Mouse (Mus musculus) liver, adult 2 months (tissue): ENCODE data around the gene Slc26a5. TPM values are rescaled to one million over a fixed set of nuclear protein-coding genes. Genes with fewer than 3 reads are reported as not detected.

Experiments
- DNase-seq: peaks from one replicate; pipeline ENCODE4 v3.0.0-alpha.2; 2011; ENCODE audit warnings: low read depth, low spot score; ENCODE audit errors: extremely low read depth
- H3K27ac ChIP-seq: fragments of 200-500 bp; replicated peaks from 2 replicates; pipeline ENCODE4 v1.5.1; 2012; ENCODE audit warnings: low read depth, mild to moderate bottlenecking, control low read depth, inconsistent platforms, low read length; ENCODE audit not compliant: insufficient read depth
- H3K27me3 ChIP-seq: fragments of 200-500 bp; 2 replicates; pipeline ENCODE4 v1.6.1; 2012; ENCODE audit warnings: mild to moderate bottlenecking, moderate library complexity, low read length, inconsistent platforms; ENCODE audit not compliant: control insufficient read depth, insufficient read depth
- H3K36me3 ChIP-seq: fragments of 200-500 bp; 2 replicates; pipeline ENCODE4 v1.6.1; 2012; ENCODE audit warnings: low read length, inconsistent platforms; ENCODE audit not compliant: control insufficient read depth, insufficient read depth
- H3K4me1 ChIP-seq: fragments of 200-500 bp; 2 replicates; pipeline ENCODE4 v1.6.1; 2011; ENCODE audit warnings: low read length; ENCODE audit not compliant: control insufficient read depth, insufficient read depth
- H3K4me3 ChIP-seq: fragments of 200-500 bp; 2 replicates; pipeline ENCODE4 v1.5.1; 2011; ENCODE audit warnings: low read depth, mild to moderate bottlenecking, control low read depth, low read length, moderate library complexity; ENCODE audit not compliant: insufficient read depth
- H3K79me2 ChIP-seq: fragments of 200-500 bp; 2 replicates; pipeline ENCODE4 v1.6.1; 2012; ENCODE audit warnings: inconsistent platforms, mild to moderate bottlenecking, low read length, moderate library complexity; ENCODE audit not compliant: control insufficient read depth, insufficient read depth
- H3K9ac ChIP-seq: fragments of 200-500 bp; 2 replicates; pipeline ENCODE4 v1.6.1; 2012; ENCODE audit warnings: low read depth, mild to moderate bottlenecking, control low read depth, inconsistent platforms, low read length
- CTCF ChIP-seq: fragments of 200-500 bp; IDR thresholded peaks from 2 replicates; pipeline ENCODE4 v1.5.1; 2011; ENCODE audit warnings: low read depth, low read length, control low read depth
- POLR2A ChIP-seq: fragments of 200-500 bp; IDR thresholded peaks from 2 replicates; pipeline ENCODE4 v1.6.1; 2011; ENCODE audit warnings: low read length, control low read depth; ENCODE audit not compliant: insufficient read depth; ENCODE audit errors: extremely low read depth
- WGBS: fragments of 180-500 bp; shearing (Covaris S2); methylation state at CpG from one replicate; pipeline ENCODE4 v1.1.7; 2018; 5-methylcytosine and 5-hydroxymethylcytosine counted together
- polyA plus RNA-seq: library from polyadenylated mRNA; depleted of rRNA; stranded (reverse); fragments of >200 nt; gene quantifications from 2 replicates; pipeline ENCODE4 v1.2.3, GENCODE M21; 2012
- total RNA-seq: library from RNA; depleted of rRNA; stranded (reverse); fragments of >200 nt; gene quantifications from 2 replicates; pipeline ENCODE4 v1.2.3, GENCODE M21; 2014

Gene Slc26a5
- total and polyA plus RNA-seq, 2 experiments: not detected

GRCm38 (mm10) chr5:21831761-21832160 lies 33.6 kb downstream of the Slc26a5 start:
- TF ChIP-seq POLR2A: no peak
- TF ChIP-seq CTCF: no peak
- H3K27ac ChIP-seq: no peak overlapping the region
- H3K36me3 ChIP-seq: no peaks in the 10 kb centered on the region
- no peak overlapping the region for H3K4me3 ChIP-seq
- no peaks in the 10 kb centered on the region for H3K79me2 ChIP-seq
- no peak for DNase-seq
- no peaks in the 10 kb centered on the region for H3K27me3 ChIP-seq
- H3K9ac ChIP-seq: no peak overlapping the region
- H3K4me1 ChIP-seq: no peaks in the 10 kb centered on the region
- 80% methylated on average over 3 of the region's 3 CpGs for whole genome bisulfite sequencing

- H3K4me3 ChIP-seq: no peak overlapping the region
- no peaks in the 10 kb centered on the region for H3K27me3 ChIP-seq
- no peaks in the 10 kb centered on the region for H3K36me3 ChIP-seq
- WGBS: 73% methylated on average over 4 of the region's 4 CpGs
- no peaks in the 10 kb centered on the region for H3K4me1 ChIP-seq
- H3K9ac ChIP-seq: no peak overlapping the region
- TF ChIP-seq POLR2A (no peak), CTCF (no peak)
- H3K79me2 ChIP-seq: no peaks in the 10 kb centered on the region
- DNase-seq: no peak
- no peak overlapping the region for H3K27ac ChIP-seq
Measured at GRCm38 (mm10) chr5:21828855-21829254, 36.5 kb downstream of the Slc26a5 start.

- DNase-seq: no peak
- TF ChIP-seq POLR2A (no peak), CTCF (no peak)
- H3K27ac ChIP-seq: no peak overlapping the region
- H3K27me3 ChIP-seq: no peaks in the 10 kb centered on the region
- H3K4me1 ChIP-seq: no peaks in the 10 kb centered on the region
- 23% methylated on average over 6 of the region's 6 CpGs for WGBS
- H3K79me2 ChIP-seq: no peaks in the 10 kb centered on the region
- H3K36me3 ChIP-seq: no peaks in the 10 kb centered on the region
- no peak overlapping the region for H3K4me3 ChIP-seq
- H3K9ac ChIP-seq: no peak overlapping the region
Measured at GRCm38 (mm10) chr5:21827643-21828042, 37.8 kb downstream of the Slc26a5 start.

GRCm38 (mm10) chr5:21826370-21826769 lies 39.0 kb downstream of the Slc26a5 start:
- no peaks in the 10 kb centered on the region for H3K79me2 ChIP-seq
- no peak for DNase-seq
- H3K4me1 ChIP-seq: no peaks in the 10 kb centered on the region
- H3K36me3 ChIP-seq: no peaks in the 10 kb centered on the region
- H3K27ac ChIP-seq: no peak overlapping the region
- 89% methylated on average over 7 of the region's 7 CpGs for WGBS
- no peak overlapping the region for H3K9ac ChIP-seq
- TF ChIP-seq CTCF (no peak), POLR2A (no peak)
- no peak overlapping the region for H3K4me3 ChIP-seq
- no peaks in the 10 kb centered on the region for H3K27me3 ChIP-seq

- no peak overlapping the region for H3K27ac ChIP-seq
- H3K9ac ChIP-seq: no peak overlapping the region
- no peak overlapping the region for H3K4me3 ChIP-seq
- TF ChIP-seq POLR2A: no peak
- peak; percentile 52 for TF ChIP-seq CTCF
- H3K4me1 ChIP-seq: no peaks in the 10 kb centered on the region
- no peaks in the 10 kb centered on the region for H3K36me3 ChIP-seq
- H3K27me3 ChIP-seq: no peaks in the 10 kb centered on the region
- WGBS: 76% methylated on average over 1 of the region's 1 CpGs
- H3K79me2 ChIP-seq: no peaks in the 10 kb centered on the region
- DNase-seq: peak; percentile 19
Measured at GRCm38 (mm10) chr5:21813994-21814393, 51.4 kb downstream of the Slc26a5 start.

GRCm38 (mm10) chr5:21810924-21811323 lies 54.5 kb downstream of the Slc26a5 start:
- no peak overlapping the region for H3K27ac ChIP-seq
- no peak overlapping the region for H3K4me3 ChIP-seq
- H3K79me2 ChIP-seq: no peaks in the 10 kb centered on the region
- 83% methylated on average over 10 of the region's 10 CpGs for WGBS
- no peaks in the 10 kb centered on the region for H3K27me3 ChIP-seq
- no peaks in the 10 kb centered on the region for H3K4me1 ChIP-seq
- DNase-seq: no peak
- H3K36me3 ChIP-seq: no peaks in the 10 kb centered on the region
- H3K9ac ChIP-seq: no peak overlapping the region
- no peak for TF ChIP-seq CTCF
- no peak for TF ChIP-seq POLR2A
